Mouse (Mus musculus) MEL (cell line): ENCODE measurements around the gene Rinl.

Source experiments
- BHLHE40 ChIP-seq: IDR thresholded peaks from 2 replicates; pipeline ENCODE4 v1.6.1; 2012; ENCODE audit warnings: low read depth, mild to moderate bottlenecking, inconsistent platforms, low read length, improper control_type of control experiment, borderline replicate concordance
- CTCF ChIP-seq, 3 experiments: IDR thresholded peaks in 2 of 3; conservative IDR thresholded peaks in 1 of 3; 2 replicates each; pipeline ENCODE4 v1.5.1; 2011 to 2012; ENCODE audit warnings: low read length in 3 of 3, low read depth in 2 of 3, mild to moderate bottlenecking in 2 of 3, improper control_type of control experiment in 1 of 3, inconsistent platforms in 1 of 3, mixed read lengths in 1 of 3, moderate library complexity in 1 of 3; ENCODE audit not compliant: control insufficient read depth in 1 of 3, insufficient read depth in 1 of 3, poor library complexity in 1 of 3, severe bottlenecking in 1 of 3
- GATA1 ChIP-seq: IDR thresholded peaks from 2 replicates; pipeline ENCODE4 v1.6.1; 2011; ENCODE audit warnings: low read depth, low read length, improper control_type of control experiment
- POLR2A ChIP-seq, 2 experiments: IDR thresholded peaks; 2 replicates each; pipeline ENCODE4 v1.6.1; 2011 to 2012; ENCODE audit warnings: low read length in 2 of 2, mild to moderate bottlenecking in 2 of 2, control low read depth in 1 of 2, improper control_type of control experiment in 1 of 2, low read depth in 1 of 2, moderate library complexity in 1 of 2; ENCODE audit not compliant: control insufficient read depth in 1 of 2, insufficient read depth in 1 of 2, poor library complexity in 1 of 2
- POLR2AphosphoS2 ChIP-seq: IDR thresholded peaks from 2 replicates; pipeline ENCODE4 v1.6.1; 2011; ENCODE audit warnings: low read length, improper control_type of control experiment
- POLR2AphosphoS5 ChIP-seq: IDR thresholded peaks from 2 replicates; pipeline ENCODE4 v1.6.1; 2012; ENCODE audit warnings: low read depth, borderline replicate concordance, mild to moderate bottlenecking, inconsistent platforms, low read length, moderate library complexity, mixed read lengths
- RCOR1 ChIP-seq: IDR thresholded peaks from 2 replicates; pipeline ENCODE4 v1.6.1; 2012; ENCODE audit warnings: low read depth, mild to moderate bottlenecking, inconsistent platforms, low read length, improper control_type of control experiment
- TAL1 ChIP-seq: IDR thresholded peaks from 2 replicates; pipeline ENCODE4 v1.6.1; 2012; ENCODE audit warnings: mild to moderate bottlenecking, inconsistent platforms, low read length, moderate library complexity, mixed read lengths
- UBTF ChIP-seq: IDR thresholded peaks from 2 replicates; pipeline ENCODE4 v1.6.1; 2012; ENCODE audit warnings: low read depth, mild to moderate bottlenecking, inconsistent platforms, low read length, improper control_type of control experiment, moderate library complexity, borderline replicate concordance; ENCODE audit not compliant: insufficient read depth

DNA sequence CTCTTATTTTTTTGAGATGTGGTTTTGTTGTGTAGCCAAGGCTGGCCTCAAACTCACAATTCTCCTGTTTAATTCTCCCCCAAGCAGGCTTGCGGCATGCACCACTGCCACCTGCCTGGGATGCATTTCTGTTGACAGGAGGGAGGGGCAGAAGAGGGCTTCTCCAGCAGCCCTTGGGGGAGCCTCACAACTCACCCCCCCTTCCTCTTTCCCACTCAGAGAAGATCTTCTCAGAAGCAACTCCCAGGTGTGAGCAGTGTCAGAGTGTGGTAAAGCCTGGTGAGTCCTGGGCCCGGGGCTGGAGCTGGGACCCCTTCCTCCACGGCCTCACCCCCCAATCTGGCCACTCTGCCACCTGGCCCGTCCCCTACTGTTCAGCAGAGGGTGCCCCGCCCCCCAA lies 3.6 kb upstream of the Rinl start:
- TF ChIP-seq POLR2AphosphoS2 (no peak), GATA1 (no peak), BHLHE40 (no peak), POLR2AphosphoS5 (no peak), RCOR1 (no peak), UBTF (no peak), CTCF (IDR thresholded peaks at IDR 0.05 in 2 of 3, conservative IDR thresholded peaks at IDR 0.05 in 1 of 3; ENCODE audit: control insufficient read depth in 1 of 3, insufficient read depth in 1 of 3, low read depth in 2 of 3, low read length in 3 of 3, poor library complexity in 1 of 3, severe bottlenecking in 1 of 3) (no peak), TAL1 (no peak), POLR2A (IDR thresholded peaks at IDR 0.05; ENCODE audit: control insufficient read depth in 1 of 2, insufficient read depth in 1 of 2, low read depth in 1 of 2, low read length in 2 of 2, poor library complexity in 1 of 2) (no peak)
